Mouse (Mus musculus) neural tube, embryonic 11.5 days (tissue): ENCODE measurements at regions not wholly inside any gene's neighbourhood (a gene's known extent, or its start where the extent isn't known, plus 50 kb on each side); places are given as distances from the start of the nearest gene placed in this dataset.

ENCODE experiments used
- ATAC-seq: fragments of 200-750 bp; cut with Nextera tagmentation; 2 replicates; pipeline ENCODE4 v1.8.0; 2017; ENCODE audit warnings: moderate number of reproducible peaks, mild to moderate bottlenecking, moderate TSS enrichment, moderate library complexity; ENCODE audit not compliant: insufficient read depth, low FRiP score, low TSS enrichment
- DNase-seq: peaks from one replicate; pipeline ENCODE4 v3.0.0-alpha.2; 2015; ENCODE audit warnings: low spot score
- H3K27ac ChIP-seq: fragments of 300-500 bp; sonication (generic); 2 replicates; pipeline ENCODE4 v1.5.1; 2014; ENCODE audit warnings: low read depth, mild to moderate bottlenecking, low read length
- H3K27me3 ChIP-seq: fragments of 300-500 bp; sonication (generic); 2 replicates; pipeline ENCODE4 v1.6.1; 2014; ENCODE audit warnings: mild to moderate bottlenecking, low read length, mixed read lengths; ENCODE audit not compliant: control insufficient read depth, insufficient read depth
- H3K36me3 ChIP-seq: fragments of 300-500 bp; sonication (generic); 2 replicates; pipeline ENCODE4 v1.6.1; 2014; ENCODE audit warnings: mild to moderate bottlenecking, low read length, moderate library complexity, mixed read lengths; ENCODE audit not compliant: control insufficient read depth, insufficient read depth
- H3K4me1 ChIP-seq: fragments of 300-500 bp; sonication (generic); 2 replicates; pipeline ENCODE4 v1.6.1; 2014; ENCODE audit warnings: low read length, mixed read lengths; ENCODE audit not compliant: control insufficient read depth, insufficient read depth
- H3K4me2 ChIP-seq: fragments of 300-500 bp; sonication (generic); 2 replicates; pipeline ENCODE4 v1.6.1; 2014; ENCODE audit warnings: low read depth, mild to moderate bottlenecking, moderate library complexity
- H3K4me3 ChIP-seq: fragments of 300-500 bp; sonication (generic); 2 replicates; pipeline ENCODE4 v1.5.1; 2014; ENCODE audit warnings: low read depth, low read length
- H3K9ac ChIP-seq: fragments of 300-500 bp; sonication (generic); 2 replicates; pipeline ENCODE4 v1.6.1; 2014; ENCODE audit warnings: mild to moderate bottlenecking, low read length
- H3K9me3 ChIP-seq: fragments of 300-500 bp; sonication (generic); 2 replicates; pipeline ENCODE4 v1.6.1; 2016; ENCODE audit warnings: low read length; ENCODE audit not compliant: control insufficient read depth
- WGBS: fragments of 180-500 bp; shearing (Covaris S2); extraction: QIAGEN DNeasy Blood & Tissue Kit; methylation state at CpG from one replicate; pipeline ENCODE4 v1.1.7; 2014; 5-methylcytosine and 5-hydroxymethylcytosine counted together

DNA sequence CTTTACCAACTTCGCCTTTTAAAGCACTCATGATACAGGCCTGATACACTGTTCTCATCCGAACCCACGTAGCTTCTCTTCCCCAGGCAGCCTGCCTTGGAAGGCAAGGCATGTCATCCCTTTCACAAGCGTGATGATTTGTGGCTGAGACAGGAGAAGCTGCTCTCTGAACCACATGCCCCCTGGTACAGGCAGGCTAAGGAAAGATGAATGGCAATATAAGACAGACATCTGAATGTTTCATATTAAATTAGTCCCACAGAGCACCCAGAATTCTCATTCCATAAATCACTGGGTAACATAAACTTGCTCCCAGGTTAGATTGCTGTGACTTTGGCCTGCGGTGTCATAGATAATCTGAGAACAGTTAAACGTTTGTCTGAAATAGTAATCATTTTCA is 280.9 kb upstream of the Mpped2 start:
- H3K36me3 ChIP-seq = no peaks in the 10 kb centered on the region
- ATAC-seq (peak; percentile 35; the same call in 1 of the 2 replicates), DNase-seq (peak; percentile 19)
- H3K4me1 ChIP-seq = no peaks in the 10 kb centered on the region
- no peak overlapping the region for H3K27ac ChIP-seq
- H3K9ac ChIP-seq = no peak overlapping the region
- no peak overlapping the region for H3K4me2 ChIP-seq
- H3K27me3 ChIP-seq = no peaks in the 10 kb centered on the region
- 43% methylated on average over 6 of the region's 6 CpGs for WGBS
- no peaks in the 10 kb centered on the region for H3K9me3 ChIP-seq
- no peak overlapping the region for H3K4me3 ChIP-seq

DNA sequence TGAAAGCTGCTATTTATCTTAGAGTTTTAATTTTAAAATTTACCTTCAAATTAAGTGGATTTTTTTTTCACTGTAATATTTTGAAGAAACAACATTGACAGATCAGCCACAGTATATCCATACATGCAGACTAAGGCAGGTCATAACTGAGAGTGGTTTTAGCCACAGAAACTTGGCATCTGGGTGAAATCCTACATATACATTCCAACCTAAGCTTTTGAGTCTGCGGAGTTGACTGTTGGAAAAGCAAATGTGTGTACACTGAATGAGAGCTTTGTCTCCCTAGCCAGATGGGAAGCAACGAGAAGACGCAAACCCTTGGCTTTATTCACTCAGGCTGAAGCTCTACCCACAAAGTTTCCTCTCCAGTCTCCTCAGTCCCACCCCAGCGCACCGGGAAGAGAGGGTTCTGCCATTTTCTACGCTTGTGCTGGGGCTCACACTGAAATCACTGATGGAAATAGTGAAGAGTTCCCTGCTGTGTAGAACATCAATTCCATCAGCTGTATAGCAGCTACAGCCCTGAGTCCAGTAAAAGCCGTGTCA is 277.5 kb upstream of the Mpped2 start:
- H3K9ac ChIP-seq = no peak overlapping the region
- no peak overlapping the region for H3K4me2 ChIP-seq
- no peak overlapping the region for H3K27ac ChIP-seq
- no peaks in the 10 kb centered on the region for H3K36me3 ChIP-seq
- no peaks in the 10 kb centered on the region for H3K4me1 ChIP-seq
- no peaks in the 10 kb centered on the region for H3K27me3 ChIP-seq
- ATAC-seq (no peak), DNase-seq (peak; percentile 28)
- 52% methylated on average over 7 of the region's 7 CpGs for WGBS
- no peak overlapping the region for H3K4me3 ChIP-seq
- no peaks in the 10 kb centered on the region for H3K9me3 ChIP-seq

DNA sequence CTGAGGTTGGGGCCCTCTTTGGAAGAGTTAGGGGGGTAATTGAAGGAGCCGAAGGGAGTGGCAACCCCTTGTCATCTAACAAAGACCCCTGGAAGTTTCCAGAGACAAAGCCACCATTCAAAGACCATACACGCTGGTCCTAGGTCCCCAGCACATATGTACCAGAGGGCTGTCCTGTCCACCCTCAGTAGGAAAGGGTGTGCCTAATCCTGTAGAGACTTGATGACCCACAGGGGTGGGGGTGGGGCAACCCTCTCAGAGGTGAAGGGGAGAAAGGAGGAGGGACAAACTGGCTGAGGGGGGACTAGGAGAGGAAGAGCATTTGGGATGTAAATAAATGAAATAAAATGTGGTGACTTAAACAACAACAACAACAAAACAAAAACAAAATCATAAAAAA is 274.9 kb upstream of the Mpped2 start:
- Histone ChIP-seq H3K36me3 (no peaks in the 10 kb centered on the region), H3K27me3 (no peaks in the 10 kb centered on the region), H3K9ac (no peak overlapping the region), H3K4me2 (no peak overlapping the region), H3K27ac (no peak overlapping the region), H3K4me3 (no peak overlapping the region), H3K9me3 (no peaks in the 10 kb centered on the region), H3K4me1 (no peaks in the 10 kb centered on the region)
- ATAC-seq = no peak
- DNase-seq = no peak
- 65% methylated on average over 2 of the region's 2 CpGs for WGBS

DNA sequence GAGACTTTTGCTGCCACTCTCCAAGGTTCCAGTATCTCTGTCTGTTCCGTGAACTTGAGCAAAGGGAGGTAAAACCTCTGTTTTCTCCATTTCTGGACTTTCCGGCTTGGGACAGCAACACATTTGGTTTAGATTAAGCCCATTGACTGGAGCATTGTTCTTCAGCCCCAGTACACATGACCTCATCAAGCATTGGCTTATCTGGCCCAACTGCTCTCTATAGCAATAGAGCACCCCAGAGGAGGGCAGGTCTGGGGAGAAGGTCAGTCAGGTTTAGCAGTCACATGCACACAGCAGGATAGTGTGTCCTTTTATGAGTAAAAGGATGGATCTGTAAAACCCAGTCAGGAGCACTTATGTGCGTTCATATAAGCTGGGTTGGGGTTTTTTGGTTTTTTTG is 268.1 kb upstream of the Mpped2 start:
- Histone ChIP-seq H3K27me3 (no peaks in the 10 kb centered on the region), H3K4me3 (no peak overlapping the region), H3K36me3 (no peaks in the 10 kb centered on the region), H3K27ac (no peak overlapping the region), H3K9me3 (no peaks in the 10 kb centered on the region), H3K4me2 (no peak overlapping the region), H3K4me1 (0 out of 2 replicates have a peak, but pooled peaks cover 3% of the 10 kb centered on the region), H3K9ac (no peak overlapping the region)
- WGBS = 63% methylated on average over 3 of the region's 3 CpGs
- ATAC-seq = no peak
- peak; percentile 21 for DNase-seq

GRCm38 (mm10) chr2:106425451-106425881 is 267.6 kb upstream of the Mpped2 start:
- Histone ChIP-seq H3K4me1 (0 out of 2 replicates have a peak, but pooled peaks cover 3% of the 10 kb centered on the region), H3K4me3 (no peak overlapping the region), H3K9me3 (no peaks in the 10 kb centered on the region), H3K36me3 (no peaks in the 10 kb centered on the region), H3K27ac (no peak overlapping the region), H3K9ac (no peak overlapping the region), H3K4me2 (no peak overlapping the region), H3K27me3 (no peaks in the 10 kb centered on the region)
- ATAC-seq = no peak
- DNase-seq = no peak
- 45% methylated on average over 4 of the region's 4 CpGs for WGBS

- no peaks in the 10 kb centered on the region for H3K36me3 ChIP-seq
- no peaks in the 10 kb centered on the region for H3K27me3 ChIP-seq
- no peaks in the 10 kb centered on the region for H3K9me3 ChIP-seq
- no peak overlapping the region for H3K4me3 ChIP-seq
- no peak for DNase-seq
- no peak overlapping the region for H3K4me2 ChIP-seq
- no peak overlapping the region for H3K27ac ChIP-seq
- 0 out of 2 replicates have a peak, but pooled peaks cover 3% of the 10 kb centered on the region for H3K4me1 ChIP-seq
- H3K9ac ChIP-seq = no peak overlapping the region
- 100% methylated on average over 1 of the region's 1 CpGs for WGBS
- no peak for ATAC-seq
Observed at GRCm38 (mm10) chr2:106426010-106426409, 267.1 kb upstream of the Mpped2 start.

GRCm38 (mm10) chr2:106427237-106427636 is 265.8 kb upstream of the Mpped2 start:
- H3K9me3 ChIP-seq = no peaks in the 10 kb centered on the region
- H3K9ac ChIP-seq = no peak overlapping the region
- H3K27me3 ChIP-seq = no peaks in the 10 kb centered on the region
- H3K4me2 ChIP-seq = no peak overlapping the region
- no peaks in the 10 kb centered on the region for H3K36me3 ChIP-seq
- 0 out of 2 replicates have a peak, but pooled peaks cover 5% of the 10 kb centered on the region for H3K4me1 ChIP-seq
- ATAC-seq (no peak), DNase-seq (peak; percentile 15)
- WGBS = 66% methylated on average over 7 of the region's 7 CpGs
- no peak overlapping the region for H3K4me3 ChIP-seq
- H3K27ac ChIP-seq = no peak overlapping the region

GRCm38 (mm10) chr2:106428909-106429308 is 264.2 kb upstream of the Mpped2 start:
- DNase-seq (peak; percentile 16), ATAC-seq (peak; percentile 29; the same call in 1 of the 2 replicates)
- Histone ChIP-seq H3K9ac (no peak overlapping the region), H3K27ac (no peak overlapping the region), H3K4me1 (0 out of 2 replicates have a peak, but pooled peaks cover 5% of the 10 kb centered on the region), H3K9me3 (no peaks in the 10 kb centered on the region), H3K36me3 (no peaks in the 10 kb centered on the region), H3K27me3 (no peaks in the 10 kb centered on the region), H3K4me3 (no peak overlapping the region), H3K4me2 (no peak overlapping the region)
- 44% methylated on average over 11 of the region's 11 CpGs for WGBS

DNA sequence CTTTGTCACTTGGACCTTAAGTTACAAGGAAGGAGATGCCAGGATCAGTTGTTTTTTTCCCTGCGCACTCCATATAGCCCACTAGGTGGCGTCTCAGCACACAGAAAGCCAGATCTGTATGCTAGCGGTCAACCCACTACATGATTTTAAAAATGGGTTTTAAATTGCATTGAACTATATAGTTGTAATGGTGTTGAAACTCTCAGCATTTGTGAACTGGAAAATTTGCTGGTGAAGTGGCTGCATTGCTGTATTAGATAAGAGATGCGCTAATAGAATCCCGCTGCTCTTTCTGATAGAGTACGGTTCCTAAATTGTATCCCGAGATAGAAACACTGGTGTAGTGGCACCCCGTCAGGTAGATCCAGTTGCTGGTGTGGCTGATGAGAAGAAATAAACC is 261.9 kb upstream of the Mpped2 start:
- Histone ChIP-seq H3K4me1 (0 out of 2 replicates have a peak, but pooled peaks cover 5% of the 10 kb centered on the region), H3K4me3 (no peak overlapping the region), H3K4me2 (no peak overlapping the region; the same call in 1 of the 2 replicates), H3K9ac (no peak overlapping the region), H3K9me3 (no peaks in the 10 kb centered on the region), H3K27ac (no peak overlapping the region), H3K36me3 (no peaks in the 10 kb centered on the region), H3K27me3 (no peaks in the 10 kb centered on the region)
- WGBS = 38% methylated on average over 8 of the region's 8 CpGs
- DNase-seq = peak; percentile 67
- no peak for ATAC-seq
